Mouse (Mus musculus) megakaryocyte, embryonic 14.5 days (primary cell): ENCODE results near the gene Gna15.

ENCODE experiments used
- FLI1 ChIP-seq: IDR thresholded peaks from 2 replicates; pipeline ENCODE4 v1.6.1; 2012; ENCODE audit warnings: low read length, inconsistent platforms, mixed read lengths
- GATA1 ChIP-seq: IDR thresholded peaks from 3 replicates; pipeline ENCODE4 v1.6.1; 2012; ENCODE audit warnings: mixed read lengths, low read length, inconsistent platforms, borderline replicate concordance

- no peak for TF ChIP-seq GATA1
- TF ChIP-seq FLI1, result no peak
Observed at GRCm38 (mm10) chr10:81536734-81537133, 12.7 kb upstream of the Gna15 start.
